Mouse (Mus musculus) liver, adult (tissue): ENCODE results near the gene Abcg4.

ENCODE experiments used
- GATA4 ChIP-seq: IDR thresholded peaks from 2 replicates; pipeline ENCODE4 v1.6.1; 2014; ENCODE audit warnings: mild to moderate bottlenecking, low read length; ENCODE audit not compliant: insufficient replicate concordance

The Abcg4 gene

GRCm38 (mm10) chr9:44255136-44255521, 33.3 kb downstream of the Abcg4 start:
- no peak for TF ChIP-seq GATA4

- no peak for TF ChIP-seq GATA4
These were observed 33.8 kb downstream of the Abcg4 start for GRCm38 (mm10) chr9:44254508-44255135.

GRCm38 (mm10) chr9:44253441-44253840, 35.0 kb downstream of the Abcg4 start:
- TF ChIP-seq GATA4, result no peak

GRCm38 (mm10) chr9:44251314-44251713, 37.1 kb downstream of the Abcg4 start, which contains the start of gene Pdzd3:
Gene Pdzd3, minus strand, starts transcription at chr9:44251471.
- TF ChIP-seq GATA4, result no peak

GRCm38 (mm10) chr9:44250445-44250844, 38.0 kb downstream of the Abcg4 start:
- TF ChIP-seq GATA4, result no peak

GRCm38 (mm10) chr9:44249181-44250146, 39.0 kb downstream of the Abcg4 start:
- TF ChIP-seq GATA4, result no peak

- no peak for TF ChIP-seq GATA4
These were observed 40.5 kb downstream of the Abcg4 start for GRCm38 (mm10) chr9:44247907-44248306.

GRCm38 (mm10) chr9:44243621-44244020, 44.8 kb downstream of the Abcg4 start:
- no peak for TF ChIP-seq GATA4

GRCm38 (mm10) chr9:44241418-44241817, 47.0 kb downstream of the Abcg4 start:
- TF ChIP-seq GATA4, result no peak

- no peak for TF ChIP-seq GATA4
These were observed 47.5 kb downstream of the Abcg4 start for GRCm38 (mm10) chr9:44240911-44241310.

- no peak for TF ChIP-seq GATA4
These were observed 48.0 kb downstream of the Abcg4 start, which contains the start of gene Ccdc153 for GRCm38 (mm10) chr9:44240399-44240798. Gene Ccdc153, plus strand, starts transcription at chr9:44240676.

GRCm38 (mm10) chr9:44239447-44239846, 49.0 kb downstream of the Abcg4 start:
- TF ChIP-seq GATA4, result no peak

GRCm38 (mm10) chr9:44238501-44239190, 49.8 kb downstream of the Abcg4 start:
- TF ChIP-seq GATA4, result no peak

- TF ChIP-seq GATA4, result no peak
These were observed 51.3 kb downstream of the Abcg4 start for GRCm38 (mm10) chr9:44237128-44237527.

GRCm38 (mm10) chr9:44236601-44237000, 51.8 kb downstream of the Abcg4 start:
- TF ChIP-seq GATA4, result no peak
